ENCODE assay signal across 13 mouse cellular contexts in genomic region chr3:130518457-130518879, GRCm38 (mm10).
DNase-seq lines count a peak whose midpoint lies in the region; ATAC-seq and TF ChIP-seq lines count a peak whose summit lies in the region.
"Had no signal": no experiment of that assay in that cellular context is flagged by ENCODE, and none has a peak within 500 bp of the region (broad histone marks: within the 10 kb centered on the region; RNA-seq: fewer than 3 reads in every experiment).

No protein-coding gene starts in this region.

- H3ac ChIP-seq in myocyte (ENCODE audit: control insufficient read depth, insufficient read length), result no peak overlapping the region

- no peak overlapping the region for H3K4me2 ChIP-seq in hindbrain, embryonic 11.5 days (replicated peaks; ENCODE audit: low read depth, low read length)
- no peak overlapping the region for H3K4me2 ChIP-seq in hindbrain, postnatal 0 days (ENCODE audit: low read depth, low read length)
- H3K4me2 ChIP-seq in hindbrain, embryonic 15.5 days, result 0 out of 2 replicates have a peak overlapping the region, but pooled peaks have one; percentile 15
- peak overlapping the region; percentile 27 for H3K4me2 ChIP-seq in myocyte (ENCODE audit: low read depth)
- no peak overlapping the region for H3K4me2 ChIP-seq in heart, embryonic 12.5 days
- H3K4me2 ChIP-seq: kidney, embryonic 15.5 days; limb, embryonic 12.5 days; liver, embryonic 15.5 days had no signal

- WGBS in hindbrain, embryonic 11.5 days, result 59% methylated on average over 9 of the region's 9 CpGs
- 32% methylated on average over 9 of the region's 9 CpGs for WGBS in hindbrain, postnatal 0 days
- WGBS in hindbrain, embryonic 15.5 days, result 39% methylated on average over 9 of the region's 9 CpGs
- 78% methylated on average over 9 of the region's 9 CpGs for WGBS in heart, embryonic 12.5 days

- H3K79me2 ChIP-seq in myocyte (ENCODE audit: control insufficient read depth, insufficient read depth), result no peaks in the 10 kb centered on the region

- H3K4me1 ChIP-seq in hindbrain, embryonic 11.5 days (replicated peaks; ENCODE audit: control insufficient read depth, insufficient read depth, low read length), result 0 out of 2 replicates have a peak, but pooled peaks cover 2% of the 10 kb centered on the region
- no peaks in the 10 kb centered on the region for H3K4me1 ChIP-seq in hindbrain, postnatal 0 days (ENCODE audit: insufficient read depth, low read length)
- H3K4me1 ChIP-seq in hindbrain, embryonic 15.5 days (replicated peaks), result 0 out of 2 replicates have a peak, but pooled peaks cover 8% of the 10 kb centered on the region
- no peaks in the 10 kb centered on the region for H3K4me1 ChIP-seq in heart, embryonic 12.5 days (replicated peaks)
- H3K4me1 ChIP-seq: kidney, embryonic 15.5 days; liver, embryonic 15.5 days had no signal

- DNase-seq in hindbrain, embryonic 11.5 days (ENCODE audit: low spot score), result peak; percentile 27
- no peak for DNase-seq in hindbrain, postnatal 0 days (ENCODE audit: low spot score)
- DNase-seq in right cerebral cortex, adult 2 months (ENCODE audit: low spot score in 2 of 2), result peak; percentile 21 to 23
- DNase-seq in right cerebral cortex, adult 18-20 months, result no peak
- no peak for DNase-seq in lung, postnatal 10 days
- DNase-seq: cerebellum, adult 2 months; thymus, postnatal 36 days had no signal

- no peak for ATAC-seq in hindbrain, embryonic 11.5 days (ENCODE audit: low FRiP score)
- ATAC-seq in hindbrain, postnatal 0 days, result no peak
- no peak for ATAC-seq in hindbrain, embryonic 15.5 days (ENCODE audit: low FRiP score, low read depth)
- ATAC-seq in heart, embryonic 12.5 days (ENCODE audit: insufficient number of reproducible peaks, low FRiP score), result no peak

- TF ChIP-seq CTCF in hindbrain, postnatal 0 days (IDR thresholded peaks at IDR 0.05; ENCODE audit: low read depth), result no peak

- H3K9me3 ChIP-seq in hindbrain, embryonic 11.5 days (ENCODE audit: control insufficient read depth, low read length), result no peaks in the 10 kb centered on the region
- H3K9me3 ChIP-seq in hindbrain, postnatal 0 days (ENCODE audit: low read length), result no peaks in the 10 kb centered on the region
- no peaks in the 10 kb centered on the region for H3K9me3 ChIP-seq in hindbrain, embryonic 15.5 days
- H3K9me3 ChIP-seq in heart, embryonic 12.5 days (replicated peaks), result no peaks in the 10 kb centered on the region
- H3K9me3 ChIP-seq: kidney, embryonic 15.5 days; limb, embryonic 12.5 days; liver, embryonic 15.5 days had no signal

- H3K27ac ChIP-seq in hindbrain, embryonic 11.5 days (ENCODE audit: low read depth, low read length), result no peak overlapping the region
- H3K27ac ChIP-seq in hindbrain, postnatal 0 days, result no peak overlapping the region
- H3K27ac ChIP-seq in hindbrain, embryonic 15.5 days (replicated peaks), result no peak overlapping the region
- H3K27ac ChIP-seq in heart, embryonic 12.5 days (ENCODE audit: poor library complexity, severe bottlenecking), result no peak overlapping the region
- H3K27ac ChIP-seq: kidney, embryonic 15.5 days; limb, embryonic 12.5 days; liver, embryonic 15.5 days had no signal

- H3K4me3 ChIP-seq in hindbrain, embryonic 11.5 days (ENCODE audit: low read depth, low read length), result no peak overlapping the region
- no peak overlapping the region for H3K4me3 ChIP-seq in hindbrain, postnatal 0 days (ENCODE audit: low read length)
- H3K4me3 ChIP-seq in hindbrain, embryonic 15.5 days, result no peak overlapping the region
- no peak overlapping the region for H3K4me3 ChIP-seq in myocyte
- H3K4me3 ChIP-seq in heart, embryonic 12.5 days, result no peak overlapping the region
- H3K4me3 ChIP-seq: kidney, embryonic 15.5 days; limb, embryonic 12.5 days; liver, embryonic 15.5 days had no signal

- TF ChIP-seq POLR2A in myocyte (IDR thresholded peaks at IDR 0.05; ENCODE audit: insufficient read length, low read depth), result no peak

- H3K9ac ChIP-seq in hindbrain, embryonic 11.5 days (ENCODE audit: low read depth, low read length), result no peak overlapping the region
- no peak overlapping the region for H3K9ac ChIP-seq in hindbrain, postnatal 0 days (replicated peaks; ENCODE audit: low read length)
- H3K9ac ChIP-seq in hindbrain, embryonic 15.5 days, result no peak overlapping the region
- H3K9ac ChIP-seq in heart, embryonic 12.5 days, result no peak overlapping the region
- H3K9ac ChIP-seq: kidney, embryonic 15.5 days; limb, embryonic 12.5 days; liver, embryonic 15.5 days had no signal

- H3K27me3 ChIP-seq in hindbrain, embryonic 11.5 days (ENCODE audit: control insufficient read depth, insufficient read depth, low read length), result no peaks in the 10 kb centered on the region
- H3K27me3 ChIP-seq in hindbrain, postnatal 0 days (ENCODE audit: insufficient read depth, low read length), result no peaks in the 10 kb centered on the region
- no peaks in the 10 kb centered on the region for H3K27me3 ChIP-seq in hindbrain, embryonic 15.5 days
- no peaks in the 10 kb centered on the region for H3K27me3 ChIP-seq in myocyte (ENCODE audit: control insufficient read depth, insufficient read depth, insufficient read length)
- no peaks in the 10 kb centered on the region for H3K27me3 ChIP-seq in heart, embryonic 12.5 days (replicated peaks)
- H3K27me3 ChIP-seq: kidney, embryonic 15.5 days; limb, embryonic 12.5 days; liver, embryonic 15.5 days had no signal

- H3K36me3 ChIP-seq in hindbrain, embryonic 11.5 days (ENCODE audit: control insufficient read depth, insufficient read depth, low read length), result no peaks in the 10 kb centered on the region
- no peaks in the 10 kb centered on the region for H3K36me3 ChIP-seq in hindbrain, postnatal 0 days (ENCODE audit: insufficient read depth, low read length)
- H3K36me3 ChIP-seq in hindbrain, embryonic 15.5 days, result no peaks in the 10 kb centered on the region
- H3K36me3 ChIP-seq in myocyte (ENCODE audit: control insufficient read depth, insufficient read depth), result no peaks in the 10 kb centered on the region
- no peaks in the 10 kb centered on the region for H3K36me3 ChIP-seq in heart, embryonic 12.5 days
- H3K36me3 ChIP-seq: kidney, embryonic 15.5 days; limb, embryonic 12.5 days; liver, embryonic 15.5 days had no signal

TF ChIP-seq in myocyte, 11 proteins besides CTCF, POLR2A, EP300 and RAD21:
- TF ChIP-seq MYOD1 (IDR thresholded peaks at IDR 0.05; ENCODE audit: control insufficient read depth in 1 of 3, insufficient read length in 2 of 3, low read depth in 2 of 3), result peak in 2 of 3 experiments; percentile 81 to 88
- TF ChIP-seq TCF3 (IDR thresholded peaks at IDR 0.05; ENCODE audit: insufficient read length, low read depth), result peak; percentile 25
- no peak for TF ChIP-seq USF1 (IDR thresholded peaks at IDR 0.05; ENCODE audit: low read depth)
- peak in 2 of 3 experiments; percentile 60 to 84 for TF ChIP-seq MYOG (IDR thresholded peaks at IDR 0.05; ENCODE audit: control insufficient read depth in 1 of 3, insufficient read depth in 1 of 3, insufficient read length in 2 of 3, low read depth in 2 of 3)
- no peak for TF ChIP-seq E2F4 (IDR thresholded peaks at IDR 0.05; ENCODE audit: insufficient read depth)
- peak; percentile 85 for TF ChIP-seq TCF12 (IDR thresholded peaks at IDR 0.05; ENCODE audit: insufficient read depth, poor library complexity, severe bottlenecking)

Comparison
In these comparisons a context has a peak if more than half of its experiments do, and no peak if none do; other contexts are left out.
1. DNase-seq: peak in hindbrain, embryonic 11.5 days (single experiment) and right cerebral cortex, adult 2 months (2 of 2); none in hindbrain, postnatal 0 days (single experiment), right cerebral cortex, adult 18-20 months (single experiment) and lung, postnatal 10 days (single experiment).
2. H3K4me2 ChIP-seq: peak in hindbrain, embryonic 15.5 days (single experiment) and myocyte (single experiment); none in hindbrain, embryonic 11.5 days (single experiment), hindbrain, postnatal 0 days (single experiment) and heart, embryonic 12.5 days (single experiment).